ENCODE assay signal across 11 mouse cellular contexts in the genomic region with DNA sequence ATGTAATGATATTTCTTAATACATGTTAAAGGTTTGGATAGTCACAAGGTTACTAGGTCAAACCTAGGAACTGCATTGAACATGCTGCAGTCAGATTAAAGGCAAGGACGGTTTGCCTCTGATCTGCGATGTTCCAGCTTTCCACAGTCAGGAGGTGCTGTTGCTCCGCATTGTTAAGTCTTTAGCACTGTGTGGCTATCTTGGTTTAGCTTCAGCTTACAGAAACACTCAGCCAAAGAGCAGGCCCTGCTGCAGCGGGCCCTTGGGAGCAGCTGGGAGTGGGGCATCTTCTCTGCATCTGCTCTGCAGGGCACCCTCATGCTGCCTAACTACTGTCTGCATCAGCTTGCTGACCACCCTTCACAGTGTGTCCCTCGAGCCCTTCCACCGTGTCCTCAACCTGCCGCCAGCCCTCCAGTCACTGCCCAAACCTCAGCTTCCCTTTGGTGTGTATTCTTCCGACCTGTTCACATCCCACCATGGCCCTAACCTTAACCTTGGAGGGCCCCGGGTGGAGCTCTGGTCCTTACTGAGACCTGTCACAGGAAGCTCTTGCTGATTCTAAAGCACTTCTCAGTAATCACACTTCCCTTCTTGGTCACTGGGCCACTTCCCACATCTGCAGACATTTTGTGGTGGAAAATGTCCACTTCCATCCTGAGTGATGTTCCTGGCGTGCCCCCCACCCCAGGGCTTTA. TPM values are rescaled to one million over a fixed set of nuclear protein-coding genes. Genes with fewer than 3 reads are reported as not detected.
DNase-seq lines count a peak whose midpoint lies in the region; ATAC-seq and TF ChIP-seq lines count a peak whose summit lies in the region.
"Had no signal": no experiment of that assay in that cellular context is flagged by ENCODE, and none has a peak within 500 bp of the region (broad histone marks: within the 10 kb centered on the region; RNA-seq: fewer than 3 reads in every experiment).

No protein-coding gene starts in this region.

- H3K9ac ChIP-seq in liver, adult 2 months (ENCODE audit: low read depth, low read length), result peak overlapping the region; percentile 19; the same call in 1 of the 2 replicates

- no peak overlapping the region for H3K27ac ChIP-seq in liver, adult 2 months (replicated peaks; ENCODE audit: insufficient read depth, low read depth, low read length)
- H3K27ac ChIP-seq in bone marrow macrophage, adult 2 months (ENCODE audit: insufficient read depth, low read depth, low read length), result peak overlapping the region; percentile 3; the same call in 1 of the 2 replicates
- H3K27ac ChIP-seq: heart, embryonic 13.5 days; lung, embryonic 15.5 days had no signal

- H3K36me3 ChIP-seq in liver, adult 2 months (ENCODE audit: control insufficient read depth, insufficient read depth, low read length), result peaks cover 9% of the 10 kb centered on the region; the same call in 1 of the 2 replicates

- 42% methylated on average over 10 of the region's 10 CpGs for WGBS in liver, adult 2 months

- peak; percentile 53 for DNase-seq in adrenal gland, postnatal 10 days
- DNase-seq in adrenal gland, postnatal 4 days (ENCODE audit: low spot score in 2 of 2), result no peak
- DNase-seq in liver, adult 2 months (ENCODE audit: extremely low read depth, low read depth, low spot score), result peak; percentile 62
- DNase-seq in liver, result no peak
- no peak for DNase-seq in testis, postnatal 14 days (ENCODE audit: low spot score)
- no peak for DNase-seq in layer of hippocampus, adult 18-20 months (ENCODE audit: low spot score in 2 of 2)

- no peaks in the 10 kb centered on the region for H3K79me2 ChIP-seq in liver, adult 2 months (ENCODE audit: control insufficient read depth, insufficient read depth, low read length)

- H3K27me3 ChIP-seq in liver, adult 2 months (ENCODE audit: control insufficient read depth, insufficient read depth, low read length), result no peaks in the 10 kb centered on the region

- peak; percentile 45; the same call in 1 of the 2 replicates for TF ChIP-seq CTCF in liver, adult 2 months (IDR thresholded peaks at IDR 0.05; ENCODE audit: low read depth, low read length)
- TF ChIP-seq CTCF in bone marrow macrophage, adult 2 months (IDR thresholded peaks at IDR 0.05; ENCODE audit: low read depth, low read length), result no peak

- H3K4me1 ChIP-seq in liver, adult 2 months (ENCODE audit: control insufficient read depth, insufficient read depth, low read length), result peaks cover 7% of the 10 kb centered on the region
- H3K4me1 ChIP-seq in bone marrow macrophage, adult 2 months (ENCODE audit: control insufficient read depth, insufficient read depth, low read length), result peaks cover 10% of the 10 kb centered on the region

- no peak for TF ChIP-seq POLR2A in liver, adult 2 months (IDR thresholded peaks at IDR 0.05; ENCODE audit: extremely low read depth, insufficient read depth, low read length)
- no peak for TF ChIP-seq POLR2A in bone marrow macrophage, adult 2 months (IDR thresholded peaks at IDR 0.05; ENCODE audit: borderline replicate concordance, low read depth, low read length)

- no peak overlapping the region for H3K4me3 ChIP-seq in liver, adult 2 months (ENCODE audit: insufficient read depth, low read depth, low read length)
- no peak overlapping the region for H3K4me3 ChIP-seq in bone marrow macrophage, adult 2 months (ENCODE audit: insufficient read depth, low read length)

- peak; percentile 47 for ATAC-seq in megakaryocyte progenitor cell, adult 5-6 weeks (replicated peaks; ENCODE audit: poor library complexity)

RNA-seq across cellular contexts. Expression of gene Mlycd, which starts 17.5 kb away (rescaled TPM):
- 10 to 100 TPM; 69.7 to 86.6 TPM for total RNA-seq in adrenal gland, postnatal 10 days (2021)
- total RNA-seq in adrenal gland, postnatal 4 days (2021), result 10 to 100 TPM; 33.7 to 39.1 TPM
- total RNA-seq in liver, adult 2 months (2014; rRNA removed), result 57.3 and 68.1 TPM in 2 replicates
- 112 and 115 TPM in 2 replicates for polyA plus RNA-seq in liver, adult 2 months (2012; rRNA removed)
- polyA plus RNA-seq in bone marrow macrophage, adult 2 months (2012; ENCODE audit: insufficient read depth, insufficient read length, missing spikeins), result 14.2 and 14.3 TPM in 2 replicates
- total RNA-seq in megakaryocyte progenitor cell, adult 5-6 weeks (2015), result 6.4 and 7.7 TPM in 2 replicates
- 6.5 and 7.8 TPM in 2 replicates for total RNA-seq in megakaryocyte progenitor cell, adult 5-6 weeks (2017)
- total RNA-seq in layer of hippocampus, adult 18-20 months (2021), result 10 to 100 TPM; 28.2 to 28.7 TPM

RNA-seq across cellular contexts. Expression of gene Osgin1, which starts 21.7 kb away (rescaled TPM):
- total RNA-seq in adrenal gland, postnatal 10 days (2021), result 10 to 100 TPM; 72.1 to 81.4 TPM
- total RNA-seq in adrenal gland, postnatal 4 days (2021), result 10 to 100 TPM; 46.6 to 90.7 TPM
- 9.6 and 33.0 TPM in 2 replicates for total RNA-seq in liver, adult 2 months (2014; rRNA removed)
- polyA plus RNA-seq in liver, adult 2 months (2012; rRNA removed), result 211 and 649 TPM in 2 replicates
- polyA plus RNA-seq in bone marrow macrophage, adult 2 months (2012; ENCODE audit: insufficient read depth, insufficient read length, missing spikeins), result 33.8 and 34.3 TPM in 2 replicates
- 0.25 and 1.6 TPM in 2 replicates for total RNA-seq in megakaryocyte progenitor cell, adult 5-6 weeks (2015)
- 0.95 and 4.1 TPM in 2 replicates for total RNA-seq in megakaryocyte progenitor cell, adult 5-6 weeks (2017)
- total RNA-seq in layer of hippocampus, adult 18-20 months (2021), result under 1 TPM; 0.58 to 0.67 TPM

RNA-seq across cellular contexts. Expression of gene Necab2, which starts 34.3 kb away (rescaled TPM):
- total RNA-seq in adrenal gland, postnatal 10 days (2021), result 10 to 100 TPM in 1 of 2 experiments, 1 to 10 TPM in 1; 9.4 to 11.9 TPM
- 10 to 100 TPM; 19.4 to 20.8 TPM for total RNA-seq in adrenal gland, postnatal 4 days (2021)
- total RNA-seq in liver, adult 2 months (2014; rRNA removed), result 0.07 TPM in 1 of 2 replicates, not detected in the other
- polyA plus RNA-seq in liver, adult 2 months (2012; rRNA removed), result 0.11 TPM in 1 of 2 replicates, not detected in the other
- polyA plus RNA-seq in bone marrow macrophage, adult 2 months (2012; ENCODE audit: insufficient read depth, insufficient read length, missing spikeins), result not detected in 2 replicates
- not detected in 2 replicates for total RNA-seq in megakaryocyte progenitor cell, adult 5-6 weeks (2015)
- total RNA-seq in megakaryocyte progenitor cell, adult 5-6 weeks (2017), result not detected in 2 replicates
- total RNA-seq in layer of hippocampus, adult 18-20 months (2021), result 100 to 1,000 TPM; 124 to 125 TPM
- total RNA-seq: neutrophil, adult 5-6 weeks had no signal

Comparison
In these comparisons a context has a peak if more than half of its experiments do, and no peak if none do; other contexts are left out.
1. DNase-seq: peak in adrenal gland, postnatal 10 days (single experiment) and liver, adult 2 months (single experiment); none in adrenal gland, postnatal 4 days (0 of 2), liver (single experiment), testis, postnatal 14 days (single experiment) and layer of hippocampus, adult 18-20 months (0 of 2).